Mouse (Mus musculus): Measurements from ENCODE around the gene Tssk6.
"Not testable (repeated sequence)": the region's sequence is repeated elsewhere in the genome, so short reads cannot be mapped to it uniquely, and the experiment has no call there.

Gene Tssk6

GRCm38 (mm10) chr8:69919010-69919409 lies 17.0 kb downstream of the Tssk6 start:
- in situ Hi-C loops (cut with MboI) = no loop called here

- in situ Hi-C loops (cut with MboI) = loop anchor here (10.0 kb wide), 1 partner anchor 245 kb away; no protein-coding TSS in a partner anchor
These were observed 18.1 kb downstream of the Tssk6 start for GRCm38 (mm10) chr8:69919876-69920662.

DNA sequence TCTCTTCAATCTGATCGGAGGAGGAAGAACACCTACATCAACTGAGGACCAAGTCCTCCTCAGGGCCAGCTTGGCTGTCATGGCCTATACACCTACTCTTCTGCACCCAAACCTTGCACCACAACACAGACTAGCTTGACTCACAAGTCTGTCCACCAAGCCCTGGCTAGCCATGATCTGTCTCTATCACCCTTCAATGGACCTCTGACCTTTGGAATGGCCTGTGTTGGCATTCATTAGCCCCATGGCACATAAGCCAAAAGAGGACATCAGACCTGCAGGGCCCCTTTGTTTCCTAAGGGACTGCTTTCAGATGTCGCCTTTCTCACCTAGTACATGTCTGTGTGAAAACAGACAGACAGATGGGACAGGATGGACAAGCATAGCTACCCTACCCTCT lies 19.2 kb downstream of the Tssk6 start:
- in situ Hi-C loops (cut with MboI) = loop anchor here (10.0 kb wide), 1 partner anchor 244 kb away; no protein-coding TSS in a partner anchor

- in situ Hi-C loops (cut with MboI) = loop anchor here (10.0 kb wide), 1 partner anchor 241 kb away; no protein-coding TSS in a partner anchor
These were observed 22.0 kb downstream of the Tssk6 start for GRCm38 (mm10) chr8:69923986-69924385.

DNA sequence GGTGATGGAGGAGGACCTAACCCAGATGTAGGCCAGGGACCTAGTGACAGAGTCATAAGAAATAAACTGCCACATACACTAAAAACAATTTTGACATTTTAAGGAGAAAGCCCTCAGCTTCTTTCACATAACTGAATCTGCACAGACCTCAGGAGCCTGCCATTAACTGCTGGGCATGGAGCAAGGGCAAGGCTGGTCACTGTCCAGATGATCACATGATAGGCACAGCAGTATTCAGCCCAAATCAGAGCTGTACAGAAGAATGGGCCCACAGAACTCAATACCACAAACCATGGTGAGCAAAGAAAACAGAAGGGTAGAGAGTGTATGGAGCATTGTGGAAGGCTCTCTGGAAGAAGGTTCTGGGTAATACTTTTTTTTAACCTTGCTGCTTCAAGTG lies 24.9 kb downstream of the Tssk6 start:
- in situ Hi-C loops (cut with MboI) = loop anchor here (10.0 kb wide), 1 partner anchor 238 kb away; no protein-coding TSS in a partner anchor

DNA sequence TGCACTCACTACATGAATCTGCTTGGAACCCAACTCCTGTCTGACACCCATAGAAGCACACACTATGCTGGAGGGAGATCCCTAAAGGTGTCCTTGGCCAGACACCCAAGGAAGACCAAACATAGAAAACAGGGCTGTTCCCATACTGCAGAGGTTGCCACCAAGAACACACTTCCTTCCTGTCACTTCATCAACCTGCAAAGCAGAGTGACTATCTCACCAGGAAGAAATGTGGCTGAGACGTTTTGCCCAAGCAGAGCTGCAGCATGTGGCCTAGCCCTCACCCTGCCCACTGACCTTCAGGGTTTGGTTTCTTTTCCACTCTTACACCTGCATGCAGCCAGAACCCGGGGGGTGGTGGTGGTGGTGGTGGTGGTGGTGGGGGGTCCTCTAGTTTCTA lies 31.8 kb downstream of the Tssk6 start:
- in situ Hi-C loops (cut with MboI) = no loop called here

DNA sequence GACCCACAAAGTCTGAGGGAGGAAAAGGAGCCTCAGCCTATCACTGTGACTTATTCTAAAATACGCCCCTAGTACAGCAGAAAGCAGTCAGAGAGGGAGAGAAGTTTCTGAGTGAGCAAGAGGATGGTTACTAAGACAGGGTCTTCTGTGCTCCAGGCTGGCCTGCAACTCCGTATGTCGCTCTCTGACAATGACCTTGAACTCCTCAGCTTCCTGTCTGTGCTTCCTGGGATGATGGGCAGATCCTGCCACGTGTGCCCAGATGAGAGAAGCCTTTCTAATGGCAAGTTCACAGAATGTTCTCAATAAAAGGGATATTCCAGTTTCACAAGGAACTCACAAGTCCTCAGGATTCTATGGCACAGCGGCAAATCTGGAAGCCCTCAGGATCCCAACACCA lies 32.6 kb downstream of the Tssk6 start:
- in situ Hi-C loops (cut with MboI) = no loop called here

DNA sequence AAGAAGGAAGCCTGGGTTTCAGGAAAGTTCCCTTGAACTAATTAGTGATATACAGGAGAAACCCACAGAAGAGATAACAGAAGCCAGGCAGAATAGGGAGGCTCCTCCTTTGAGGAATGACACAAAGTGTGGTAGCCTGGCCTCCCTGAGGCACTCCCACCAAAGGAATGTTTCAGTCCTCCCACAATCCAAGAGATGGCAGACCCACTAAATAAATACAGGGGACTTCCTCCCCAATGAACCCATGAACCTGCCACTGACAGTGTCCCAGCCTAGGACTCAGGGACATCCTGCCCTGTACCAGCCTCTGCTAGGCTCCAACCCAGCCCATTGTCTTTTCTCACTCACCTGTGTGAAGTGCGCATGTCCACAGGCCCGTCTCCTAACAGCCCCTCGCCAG lies 33.4 kb downstream of the Tssk6 start:
- in situ Hi-C loops (cut with MboI) = no loop called here

GRCm38 (mm10) chr8:69936050-69936794 lies 34.2 kb downstream of the Tssk6 start:
- in situ Hi-C loops (cut with MboI) = no loop called here

DNA sequence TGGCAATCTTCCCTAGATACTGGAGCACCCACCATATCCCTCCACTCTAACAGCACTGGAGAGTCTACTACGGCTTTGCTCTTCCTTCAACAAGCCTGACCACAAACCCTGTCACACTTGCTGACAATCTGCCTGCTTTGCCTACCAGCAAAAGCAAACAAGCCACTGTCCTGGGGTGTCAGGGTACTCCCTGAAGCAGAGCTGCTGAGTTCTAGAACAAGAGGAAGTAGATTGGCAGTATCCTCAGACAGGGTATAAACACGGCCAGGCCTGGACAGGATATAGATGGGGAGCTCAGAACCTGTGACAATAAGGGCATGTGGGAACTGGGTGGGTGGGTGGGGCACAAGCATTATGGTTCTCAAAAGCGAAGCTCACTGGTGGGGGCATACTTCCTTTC lies 35.5 kb downstream of the Tssk6 start:
- in situ Hi-C loops (cut with MboI) = no loop called here

DNA sequence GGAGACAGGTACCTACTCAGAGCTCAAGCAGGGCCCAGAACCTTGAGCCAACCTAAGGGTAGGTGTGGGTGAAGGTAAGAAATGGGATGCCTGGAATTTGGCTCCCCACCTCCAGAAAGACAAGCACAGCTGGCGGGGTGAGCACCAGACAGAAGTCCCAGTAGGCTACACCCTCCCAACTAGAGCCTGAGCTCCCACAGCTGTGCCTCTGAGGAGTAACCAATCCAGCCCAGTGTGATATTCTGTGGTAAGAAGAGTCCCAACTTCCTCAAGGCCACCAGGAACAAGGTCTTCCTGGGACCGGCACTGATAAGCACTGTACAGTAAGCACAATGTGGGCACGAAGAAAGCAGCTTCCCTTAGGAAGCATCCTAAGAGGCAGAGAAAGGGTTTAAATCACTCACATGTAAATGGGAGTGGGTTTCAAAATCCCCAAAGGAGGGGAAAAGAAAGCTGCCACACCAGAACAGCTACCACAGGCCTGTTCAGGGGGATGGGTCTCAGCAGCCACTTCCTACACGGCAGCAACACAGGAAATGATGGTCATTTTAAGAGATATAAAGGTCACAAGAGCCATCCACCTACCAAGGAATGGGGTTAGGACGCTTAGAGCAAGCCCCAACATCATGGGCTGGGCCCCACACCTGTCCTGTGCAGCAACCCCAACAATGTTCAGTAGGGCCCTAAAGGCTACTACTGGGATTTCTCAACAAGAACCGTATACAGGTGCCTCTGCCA lies 36.4 kb downstream of the Tssk6 start:
- in situ Hi-C loops (cut with MboI) = no loop called here

GRCm38 (mm10) chr8:69939633-69940032 lies 37.6 kb downstream of the Tssk6 start:
- in situ Hi-C loops (cut with MboI) = no loop called here

GRCm38 (mm10) chr8:69940386-69940785 lies 38.4 kb downstream of the Tssk6 start:
- in situ Hi-C loops (cut with MboI) = no loop called here

DNA sequence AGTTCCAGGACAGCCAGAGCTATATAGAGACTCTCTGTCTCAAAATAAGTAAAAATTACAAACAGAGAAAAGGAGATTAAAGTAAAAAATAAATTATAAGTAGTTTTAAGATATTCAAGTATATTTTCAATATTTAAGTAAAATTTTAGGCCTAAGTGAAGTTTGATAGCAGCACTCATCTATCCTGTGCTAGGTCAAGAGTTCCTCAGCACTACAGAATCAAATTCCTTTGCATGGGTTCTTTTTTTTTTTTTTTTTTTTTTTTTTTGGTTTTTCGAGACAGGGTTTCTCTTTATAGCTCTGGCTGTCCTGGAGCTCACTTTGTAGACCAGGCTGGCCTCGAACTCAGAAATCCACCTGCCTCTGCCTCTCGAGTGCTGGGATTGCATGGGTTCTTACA lies 40.5 kb downstream of the Tssk6 start:
- in situ Hi-C loops (cut with MboI) = not testable (repeated sequence)

- in situ Hi-C loops (cut with MboI) = no loop called here
These were observed 48.3 kb downstream of the Tssk6 start for GRCm38 (mm10) chr8:69950300-69950699.

Data from mature B cell (primary cell).